Mouse (Mus musculus) forebrain, embryonic 15.5 days (tissue): ENCODE results near the gene Cyp4f13. TPM values are rescaled to one million over a fixed set of nuclear protein-coding genes. Genes with fewer than 3 reads are reported as not detected.

Experiments used
- ATAC-seq: fragments of 200-750 bp; cut with Nextera tagmentation; replicated peaks from 2 replicates; pipeline ENCODE4 v1.8.0; 2017; ENCODE audit warnings: mild to moderate bottlenecking, moderate TSS enrichment, moderate library complexity
- H3K27ac ChIP-seq: fragments of 300-500 bp; sonication (generic); replicated peaks from 2 replicates; pipeline ENCODE4 v1.5.1; 2015; ENCODE audit warnings: mild to moderate bottlenecking, inconsistent platforms
- H3K27me3 ChIP-seq: fragments of 300-500 bp; sonication (generic); 2 replicates; pipeline ENCODE4 v1.6.1; 2015; ENCODE audit warnings: inconsistent platforms
- H3K36me3 ChIP-seq: fragments of 300-500 bp; sonication (generic); 2 replicates; pipeline ENCODE4 v1.6.1; 2015; ENCODE audit warnings: mild to moderate bottlenecking, inconsistent platforms
- H3K4me1 ChIP-seq: fragments of 300-500 bp; sonication (generic); 2 replicates; pipeline ENCODE4 v1.6.1; 2015; ENCODE audit warnings: inconsistent platforms
- H3K4me2 ChIP-seq: fragments of 300-500 bp; sonication (generic); replicated peaks from 2 replicates; pipeline ENCODE4 v1.6.1; 2015; ENCODE audit warnings: mild to moderate bottlenecking, inconsistent platforms
- H3K4me3 ChIP-seq: fragments of 300-500 bp; sonication (generic); 2 replicates; pipeline ENCODE4 v1.5.1; 2015; ENCODE audit warnings: mild to moderate bottlenecking, inconsistent platforms
- H3K9ac ChIP-seq: fragments of 300-500 bp; sonication (generic); replicated peaks from 2 replicates; pipeline ENCODE4 v1.6.1; 2015; ENCODE audit warnings: mild to moderate bottlenecking, inconsistent platforms
- H3K9me3 ChIP-seq: fragments of 300-500 bp; sonication (generic); 2 replicates; pipeline ENCODE4 v1.6.1; 2016; ENCODE audit warnings: inconsistent platforms
- WGBS: fragments of 180-500 bp; shearing (Covaris S2); methylation state at CpG from one replicate; pipeline ENCODE4 v1.1.7; 2015; ENCODE audit warnings: mixed read lengths; 5-methylcytosine and 5-hydroxymethylcytosine counted together
- polyA plus RNA-seq: library from polyadenylated mRNA; unstranded; fragments of >200 nt; fragmentation: Nextera tagmentation; extraction: Ambion mirVana; gene quantifications from 2 replicates; pipeline ENCODE4 v1.2.1, GENCODE M21; 2015

Cyp4f13 gene
- polyA plus RNA-seq, 1 experiment from 2014 or later: 7.0 TPM

- Histone ChIP-seq H3K4me3 (no peak overlapping the region), H3K9ac (no peak overlapping the region), H3K36me3 (no peaks in the 10 kb centered on the region), H3K27me3 (no peaks in the 10 kb centered on the region), H3K4me1 (no peaks in the 10 kb centered on the region), H3K9me3 (no peaks in the 10 kb centered on the region), H3K4me2 (no peak overlapping the region), H3K27ac (no peak overlapping the region)
- no peak for ATAC-seq
- 63% methylated on average over 1 of the region's 1 CpGs for WGBS
Observed at GRCm38 (mm10) chr17:32901751-32902525, 45.3 kb downstream of the Cyp4f13 start.

DNA sequence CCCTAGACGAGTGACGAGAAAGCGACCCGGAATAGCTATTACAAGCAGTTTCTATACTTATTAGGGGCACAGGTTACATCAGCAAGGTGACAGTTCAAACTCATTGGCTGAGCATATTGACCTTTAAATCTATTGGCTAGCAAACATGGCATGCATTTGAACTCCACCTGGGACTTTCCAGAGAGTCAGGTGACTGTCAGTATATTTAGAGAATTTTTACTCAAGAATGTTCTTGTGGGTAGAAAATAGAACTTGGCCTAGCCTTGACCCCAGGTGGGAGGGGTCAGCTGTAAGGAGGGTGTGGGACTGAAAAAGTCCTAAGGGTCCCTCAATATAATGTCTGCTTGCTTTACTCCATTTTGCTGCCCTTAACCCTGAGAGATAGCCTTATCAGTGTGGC is 51.8 kb downstream of the Cyp4f13 start:
- H3K27me3 ChIP-seq: no peaks in the 10 kb centered on the region
- 93% methylated on average over 4 of the region's 4 CpGs for WGBS

GRCm38 (mm10) chr17:32893901-32894300 is 53.3 kb downstream of the Cyp4f13 start:
- H3K9ac ChIP-seq: no peak overlapping the region
- no peak overlapping the region for H3K4me2 ChIP-seq
- no peak for ATAC-seq
- H3K4me3 ChIP-seq: no peak overlapping the region
- WGBS: 87% methylated on average over 3 of the region's 3 CpGs
- H3K36me3 ChIP-seq: no peaks in the 10 kb centered on the region
- H3K27ac ChIP-seq: no peak overlapping the region
- H3K9me3 ChIP-seq: no peaks in the 10 kb centered on the region
- H3K4me1 ChIP-seq: peaks cover 17% of the 10 kb centered on the region
- no peaks in the 10 kb centered on the region for H3K27me3 ChIP-seq

More for the DNA sequence above, 51.8 kb downstream of the Cyp4f13 start:
- no peaks in the 10 kb centered on the region for H3K9me3 ChIP-seq
- H3K4me2 ChIP-seq: no peak overlapping the region
- peaks cover 10% of the 10 kb centered on the region for H3K4me1 ChIP-seq
- H3K27ac ChIP-seq: no peak overlapping the region
- H3K9ac ChIP-seq: no peak overlapping the region
- H3K36me3 ChIP-seq: no peaks in the 10 kb centered on the region
- no peak overlapping the region for H3K4me3 ChIP-seq
- ATAC-seq: no peak

GRCm38 (mm10) chr17:32891239-32892180 is 55.7 kb downstream of the Cyp4f13 start, which contains the start of gene Zfp870:
TSS of gene Zfp870 (minus strand) at chr17:32891642.
- Histone ChIP-seq H3K27me3 (no peaks in the 10 kb centered on the region), H3K9ac (peak within 1 kb of the TSS; percentile 64), H3K36me3 (no peaks in the 10 kb centered on the region), H3K4me1 (peaks cover 17% of the 10 kb centered on the region), H3K9me3 (no peaks in the 10 kb centered on the region), H3K27ac (peak within 1 kb of the TSS; percentile 67), H3K4me3 (peak within 1 kb of the TSS; percentile 60), H3K4me2 (peak within 1 kb of the TSS; percentile 74)
- 10% methylated on average over 33 of the region's 33 CpGs for WGBS
- peak; percentile 96 for ATAC-seq

DNA sequence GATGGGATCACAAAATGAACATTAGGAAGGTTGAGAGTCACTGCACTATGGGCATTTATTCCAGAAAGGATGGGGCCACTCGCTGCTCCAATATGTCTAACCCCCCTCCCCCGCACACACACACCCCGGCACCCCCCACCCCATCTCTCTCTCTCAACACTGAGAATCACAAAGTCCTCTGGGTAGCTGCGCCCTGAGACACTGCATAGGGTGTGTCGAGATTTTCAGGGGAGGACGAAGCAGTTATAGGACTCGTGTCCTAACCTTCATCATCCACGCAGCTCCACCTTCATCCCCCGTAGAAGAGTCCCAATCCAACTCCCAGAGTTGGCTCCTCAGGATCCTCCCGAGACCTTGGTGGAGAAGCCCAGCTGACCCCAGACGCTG is 56.4 kb downstream of the Cyp4f13 start:
- H3K36me3 ChIP-seq: no peaks in the 10 kb centered on the region
- no peaks in the 10 kb centered on the region for H3K9me3 ChIP-seq
- peak; percentile 65 for ATAC-seq
- WGBS: 3% methylated on average over 11 of the region's 11 CpGs
- H3K4me1 ChIP-seq: peaks cover 17% of the 10 kb centered on the region
- peak overlapping the region; percentile 67 for H3K27ac ChIP-seq
- H3K4me2 ChIP-seq: peak overlapping the region; percentile 74
- peak overlapping the region; percentile 60 for H3K4me3 ChIP-seq
- H3K9ac ChIP-seq: peak overlapping the region; percentile 64
- no peaks in the 10 kb centered on the region for H3K27me3 ChIP-seq

DNA sequence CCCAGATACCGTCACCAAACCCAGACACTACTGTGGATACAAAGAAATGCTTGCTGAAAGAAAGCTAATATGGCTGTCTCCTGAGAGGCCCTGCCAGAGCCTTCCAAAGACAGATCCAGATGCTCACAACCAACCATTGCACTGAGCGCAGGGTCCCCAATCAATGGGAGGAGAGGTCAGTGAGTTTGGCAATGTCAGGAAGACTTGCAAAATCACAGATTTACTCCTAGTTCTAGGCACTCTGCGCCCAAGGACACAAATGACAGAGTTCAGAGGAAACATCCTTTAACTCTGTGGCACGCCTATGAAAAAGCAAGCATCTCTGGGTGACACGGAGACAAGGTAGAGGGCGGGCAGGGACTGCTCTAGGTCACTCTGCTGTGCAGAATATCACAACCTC is 57.6 kb downstream of the Cyp4f13 start:
- Histone ChIP-seq H3K9me3 (no peaks in the 10 kb centered on the region), H3K27me3 (no peaks in the 10 kb centered on the region), H3K9ac (no peak overlapping the region), H3K27ac (no peak overlapping the region), H3K4me2 (no peak overlapping the region; the same call in 1 of the 2 replicates), H3K36me3 (no peaks in the 10 kb centered on the region), H3K4me1 (peaks cover 17% of the 10 kb centered on the region), H3K4me3 (no peak overlapping the region)
- no peak for ATAC-seq
- 94% methylated on average over 6 of the region's 6 CpGs for WGBS

DNA sequence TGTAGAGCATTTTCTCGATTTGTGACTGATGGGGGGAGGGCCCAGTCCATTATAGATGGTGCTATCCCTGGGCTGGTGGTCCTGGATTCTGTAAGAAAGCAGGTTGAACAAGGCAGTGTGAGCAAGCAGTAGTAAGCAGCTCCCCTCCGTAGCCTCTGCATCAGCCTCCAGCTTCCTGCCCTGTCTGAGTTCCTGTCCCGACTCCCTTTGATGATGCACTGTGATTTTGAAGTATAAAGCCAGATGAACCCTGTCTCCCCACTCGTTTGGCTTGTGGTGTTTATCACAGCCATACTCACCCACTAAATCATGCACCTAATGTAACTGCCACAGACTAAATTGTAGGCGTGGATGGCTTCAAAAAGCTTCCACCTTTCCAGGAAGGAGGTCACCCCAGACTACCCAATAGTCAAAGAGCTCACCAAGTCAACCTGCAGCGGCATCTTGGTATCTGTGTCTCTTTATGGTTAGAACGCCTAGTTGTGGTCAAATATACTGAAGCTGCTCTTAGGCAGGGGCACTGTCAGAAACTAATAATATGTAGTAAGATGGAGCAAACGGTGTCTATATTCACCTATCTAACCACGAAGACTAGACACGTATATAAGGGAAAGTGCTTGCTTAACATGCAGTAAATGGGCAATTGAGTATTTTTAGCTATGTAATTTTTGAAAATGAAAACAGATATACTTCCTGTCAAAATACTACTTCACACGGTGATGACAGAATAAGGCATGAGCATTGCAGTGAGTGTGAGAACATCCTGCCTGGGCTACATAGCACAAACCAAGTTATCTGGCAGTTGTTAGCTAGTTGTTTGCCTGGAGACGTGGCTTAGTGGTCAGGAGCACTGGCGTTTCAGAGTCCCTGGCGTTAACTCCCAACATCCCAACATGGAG is 66.6 kb downstream of the Cyp4f13 start:
- Histone ChIP-seq H3K27me3 (no peaks in the 10 kb centered on the region), H3K36me3 (peaks cover 37% of the 10 kb centered on the region), H3K9ac (no peak overlapping the region), H3K4me3 (no peak overlapping the region), H3K27ac (no peak overlapping the region), H3K4me1 (no peaks in the 10 kb centered on the region), H3K4me2 (no peak overlapping the region), H3K9me3 (no peaks in the 10 kb centered on the region)
- no peak for ATAC-seq
- WGBS: 91% methylated on average over 14 of the region's 14 CpGs

DNA sequence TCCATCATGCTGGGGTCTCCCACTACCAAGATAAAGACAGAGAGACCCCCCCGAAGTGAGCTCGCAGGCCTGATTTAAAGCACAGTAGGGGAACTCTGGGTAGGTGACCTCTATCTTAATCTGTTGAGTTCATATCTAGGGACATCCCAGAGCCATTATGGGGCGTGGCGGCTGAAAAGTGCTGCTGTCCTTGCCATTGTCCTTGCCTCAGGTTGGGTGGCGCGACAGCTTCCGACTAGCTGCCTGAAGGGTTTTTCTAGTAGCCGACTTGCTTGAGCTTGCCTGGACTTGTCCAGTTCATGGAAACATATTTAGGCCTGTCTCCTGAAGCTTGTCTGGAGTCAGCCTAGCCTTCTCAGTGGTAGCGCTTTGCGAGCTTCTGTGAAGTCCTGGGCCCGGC is 68.4 kb downstream of the Cyp4f13 start:
- no peak overlapping the region for H3K4me2 ChIP-seq
- H3K4me3 ChIP-seq: no peak overlapping the region
- H3K27ac ChIP-seq: no peak overlapping the region
- no peaks in the 10 kb centered on the region for H3K4me1 ChIP-seq
- peaks cover 32% of the 10 kb centered on the region for H3K36me3 ChIP-seq
- 96% methylated on average over 11 of the region's 11 CpGs for WGBS
- no peak for ATAC-seq
- H3K9ac ChIP-seq: no peak overlapping the region
- H3K9me3 ChIP-seq: no peaks in the 10 kb centered on the region
- H3K27me3 ChIP-seq: no peaks in the 10 kb centered on the region

GRCm38 (mm10) chr17:32877471-32878171 is 69.6 kb downstream of the Cyp4f13 start:
- Histone ChIP-seq H3K27ac (no peak overlapping the region), H3K4me2 (no peak overlapping the region), H3K4me3 (no peak overlapping the region), H3K9me3 (no peaks in the 10 kb centered on the region), H3K27me3 (no peaks in the 10 kb centered on the region), H3K9ac (no peak overlapping the region), H3K36me3 (peaks cover 21% of the 10 kb centered on the region), H3K4me1 (no peaks in the 10 kb centered on the region)
- 16% methylated on average over 22 of the region's 22 CpGs for WGBS
- ATAC-seq: no peak
